Comparison of ENCODE assay signal across 32 mouse cellular contexts in the genomic region with DNA sequence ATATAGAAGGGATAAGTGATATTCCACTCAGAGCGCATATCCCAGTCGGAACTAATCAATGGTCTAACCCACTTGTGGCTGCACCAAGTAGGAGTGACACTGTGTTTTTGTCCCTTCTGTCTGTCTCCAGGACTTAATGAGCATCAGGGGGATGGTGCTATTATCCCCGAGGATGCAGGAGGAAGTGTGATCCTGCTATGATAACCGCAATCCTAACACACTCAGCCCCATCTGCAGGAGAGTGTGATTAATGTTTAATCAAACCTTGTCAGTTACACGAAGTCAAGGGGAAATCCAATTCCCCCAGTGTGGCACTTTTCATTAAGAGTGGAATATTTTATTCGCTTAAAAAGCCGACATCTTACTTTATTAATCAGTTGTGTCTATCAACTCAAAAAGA. TPM values are rescaled to one million over a fixed set of nuclear protein-coding genes. Genes with fewer than 3 reads are reported as not detected.
DNase-seq lines count a peak whose midpoint lies in the region; ATAC-seq and TF ChIP-seq lines count a peak whose summit lies in the region.
"Had no signal": no experiment of that assay in that cellular context is flagged by ENCODE, and none has a peak within 500 bp of the region (broad histone marks: within the 10 kb centered on the region; RNA-seq: fewer than 3 reads in every experiment).

No protein-coding gene starts in this region.

- H3K4me2 ChIP-seq in embryonic facial prominence, embryonic 14.5 days (ENCODE audit: low read depth, low read length): no peak overlapping the region
- H3K4me2 ChIP-seq in hindbrain, embryonic 14.5 days (replicated peaks): no peak overlapping the region
- H3K4me2 ChIP-seq in hindbrain, embryonic 12.5 days (replicated peaks): no peak overlapping the region
- no peak overlapping the region for H3K4me2 ChIP-seq in midbrain, embryonic 14.5 days (ENCODE audit: low read length)
- H3K4me2 ChIP-seq in midbrain, embryonic 13.5 days (replicated peaks): no peak overlapping the region
- H3K4me2 ChIP-seq: embryonic facial prominence, embryonic 15.5 days; forebrain, embryonic 12.5 days; heart, embryonic 13.5 days; hindbrain, embryonic 15.5 days had no signal

- ATAC-seq in embryonic facial prominence, embryonic 14.5 days (ENCODE audit: low read depth): peak; percentile 50; the same call in 1 of the 2 replicates
- ATAC-seq in hindbrain, embryonic 14.5 days (ENCODE audit: low FRiP score): no peak
- ATAC-seq in hindbrain, embryonic 12.5 days (ENCODE audit: low FRiP score): no peak
- no peak for ATAC-seq in midbrain, embryonic 14.5 days (ENCODE audit: low FRiP score, low TSS enrichment)
- ATAC-seq in midbrain, embryonic 13.5 days: no peak
- ATAC-seq: activated CD4-positive, CD25-positive, alpha-beta regulatory T cell, adult 4 months; forebrain, embryonic 16.5 days; inflammation-experienced regulatory T-cells, adult 6 months; intestine, embryonic 16.5 days had no signal

- H3K4me3 ChIP-seq in embryonic facial prominence, embryonic 14.5 days (ENCODE audit: low read depth, low read length): no peak overlapping the region
- H3K4me3 ChIP-seq in embryonic facial prominence, embryonic 10.5 days: no peak overlapping the region
- no peak overlapping the region for H3K4me3 ChIP-seq in hindbrain, embryonic 14.5 days (replicated peaks; ENCODE audit: low read length)
- no peak overlapping the region for H3K4me3 ChIP-seq in hindbrain, embryonic 12.5 days
- no peak overlapping the region for H3K4me3 ChIP-seq in midbrain, embryonic 14.5 days (replicated peaks; ENCODE audit: low read depth, low read length)
- no peak overlapping the region for H3K4me3 ChIP-seq in midbrain, embryonic 13.5 days (replicated peaks)
- H3K4me3 ChIP-seq in thymus, adult 2 months (ENCODE audit: control insufficient read depth, insufficient read depth, low read length): no peak overlapping the region
- H3K4me3 ChIP-seq: embryonic facial prominence, embryonic 15.5 days; forebrain, embryonic 12.5 days; heart, adult 2 months; heart, embryonic 10.5 days; heart, embryonic 13.5 days; hindbrain, embryonic 15.5 days had no signal

- TF ChIP-seq POLR2A in thymus, adult 2 months (IDR thresholded peaks at IDR 0.05; ENCODE audit: control insufficient read depth, extremely low read depth, insufficient read depth, low read length, poor library complexity): no peak

- H3K36me3 ChIP-seq in embryonic facial prominence, embryonic 14.5 days (ENCODE audit: control insufficient read depth, insufficient read depth, low read length): no peaks in the 10 kb centered on the region
- no peaks in the 10 kb centered on the region for H3K36me3 ChIP-seq in embryonic facial prominence, embryonic 10.5 days (replicated peaks)
- H3K36me3 ChIP-seq in hindbrain, embryonic 14.5 days (replicated peaks; ENCODE audit: control insufficient read depth, insufficient read depth): no peaks in the 10 kb centered on the region
- no peaks in the 10 kb centered on the region for H3K36me3 ChIP-seq in hindbrain, embryonic 12.5 days
- no peaks in the 10 kb centered on the region for H3K36me3 ChIP-seq in midbrain, embryonic 14.5 days (ENCODE audit: control insufficient read depth, insufficient read depth, low read length)
- H3K36me3 ChIP-seq in midbrain, embryonic 13.5 days: no peaks in the 10 kb centered on the region
- no peaks in the 10 kb centered on the region for H3K36me3 ChIP-seq in thymus, adult 2 months (ENCODE audit: control insufficient read depth, insufficient read depth, low read length)
- H3K36me3 ChIP-seq: embryonic facial prominence, embryonic 15.5 days; forebrain, embryonic 12.5 days; heart, embryonic 10.5 days; heart, embryonic 13.5 days; hindbrain, embryonic 15.5 days had no signal

- no peak overlapping the region for H3K9ac ChIP-seq in embryonic facial prominence, embryonic 14.5 days (ENCODE audit: low read depth, low read length)
- H3K9ac ChIP-seq in hindbrain, embryonic 14.5 days: no peak overlapping the region
- H3K9ac ChIP-seq in hindbrain, embryonic 12.5 days: no peak overlapping the region
- no peak overlapping the region for H3K9ac ChIP-seq in midbrain, embryonic 14.5 days (replicated peaks; ENCODE audit: low read length)
- H3K9ac ChIP-seq in midbrain, embryonic 13.5 days (replicated peaks): no peak overlapping the region
- H3K9ac ChIP-seq: embryonic facial prominence, embryonic 15.5 days; forebrain, embryonic 12.5 days; heart, embryonic 13.5 days; hindbrain, embryonic 15.5 days had no signal

- H3K4me1 ChIP-seq in embryonic facial prominence, embryonic 14.5 days (ENCODE audit: control insufficient read depth, insufficient read depth, low read length): no peaks in the 10 kb centered on the region
- no peaks in the 10 kb centered on the region for H3K4me1 ChIP-seq in embryonic facial prominence, embryonic 10.5 days
- H3K4me1 ChIP-seq in hindbrain, embryonic 14.5 days (replicated peaks; ENCODE audit: control insufficient read depth, insufficient read depth, low read length): no peaks in the 10 kb centered on the region
- peaks cover 5% of the 10 kb centered on the region; the same call in 1 of the 2 replicates for H3K4me1 ChIP-seq in hindbrain, embryonic 12.5 days
- H3K4me1 ChIP-seq in midbrain, embryonic 14.5 days (ENCODE audit: control insufficient read depth, insufficient read depth, low read length): no peaks in the 10 kb centered on the region
- H3K4me1 ChIP-seq in midbrain, embryonic 13.5 days (replicated peaks): peaks cover 18% of the 10 kb centered on the region
- no peaks in the 10 kb centered on the region for H3K4me1 ChIP-seq in thymus, adult 2 months (replicated peaks; ENCODE audit: control insufficient read depth, insufficient read depth, low read length)
- H3K4me1 ChIP-seq: embryonic facial prominence, embryonic 15.5 days; forebrain, embryonic 12.5 days had no signal

- 66% methylated on average over 7 of the region's 7 CpGs for WGBS in embryonic facial prominence, embryonic 14.5 days
- 78% methylated on average over 7 of the region's 7 CpGs for WGBS in embryonic facial prominence, embryonic 10.5 days
- WGBS in hindbrain, embryonic 14.5 days: 37% methylated on average over 7 of the region's 7 CpGs
- WGBS in hindbrain, embryonic 12.5 days: 53% methylated on average over 7 of the region's 7 CpGs
- WGBS in midbrain, embryonic 14.5 days: 43% methylated on average over 7 of the region's 7 CpGs
- WGBS in midbrain, embryonic 13.5 days: 52% methylated on average over 7 of the region's 7 CpGs
- WGBS in thymus, adult 2 months: 80% methylated on average over 7 of the region's 7 CpGs

- no peaks in the 10 kb centered on the region for H3K9me3 ChIP-seq in embryonic facial prominence, embryonic 14.5 days (ENCODE audit: control insufficient read depth, low read length)
- H3K9me3 ChIP-seq in embryonic facial prominence, embryonic 10.5 days: no peaks in the 10 kb centered on the region
- no peaks in the 10 kb centered on the region for H3K9me3 ChIP-seq in hindbrain, embryonic 14.5 days (ENCODE audit: control insufficient read depth, low read length)
- no peaks in the 10 kb centered on the region for H3K9me3 ChIP-seq in hindbrain, embryonic 12.5 days (replicated peaks)
- H3K9me3 ChIP-seq in midbrain, embryonic 14.5 days (ENCODE audit: control insufficient read depth, low read length): no peaks in the 10 kb centered on the region
- no peaks in the 10 kb centered on the region for H3K9me3 ChIP-seq in midbrain, embryonic 13.5 days
- H3K9me3 ChIP-seq: embryonic facial prominence, embryonic 15.5 days; forebrain, embryonic 12.5 days; heart, embryonic 10.5 days; heart, embryonic 13.5 days; hindbrain, embryonic 15.5 days had no signal

- no peak overlapping the region for H3K27ac ChIP-seq in embryonic facial prominence, embryonic 14.5 days (replicated peaks; ENCODE audit: low read depth, low read length)
- H3K27ac ChIP-seq in embryonic facial prominence, embryonic 10.5 days (replicated peaks): no peak overlapping the region
- no peak overlapping the region for H3K27ac ChIP-seq in hindbrain, embryonic 14.5 days
- no peak overlapping the region for H3K27ac ChIP-seq in hindbrain, embryonic 12.5 days
- 0 out of 2 replicates have a peak overlapping the region, but pooled peaks have one; percentile 14 for H3K27ac ChIP-seq in midbrain, embryonic 14.5 days (replicated peaks; ENCODE audit: low read depth, low read length)
- H3K27ac ChIP-seq in midbrain, embryonic 13.5 days: no peak overlapping the region
- no peak overlapping the region for H3K27ac ChIP-seq in thymus, adult 2 months (ENCODE audit: control insufficient read depth, insufficient read depth, low read length)
- H3K27ac ChIP-seq: embryonic facial prominence, embryonic 15.5 days; forebrain, embryonic 12.5 days; heart, adult 2 months; heart, embryonic 10.5 days; heart, embryonic 13.5 days; hindbrain, embryonic 15.5 days had no signal

- H3K27me3 ChIP-seq in embryonic facial prominence, embryonic 14.5 days (replicated peaks; ENCODE audit: control insufficient read depth, insufficient read depth, low read length): no peaks in the 10 kb centered on the region
- H3K27me3 ChIP-seq in embryonic facial prominence, embryonic 10.5 days (replicated peaks; ENCODE audit: low read depth, poor library complexity, severe bottlenecking): no peaks in the 10 kb centered on the region
- H3K27me3 ChIP-seq in hindbrain, embryonic 14.5 days (ENCODE audit: control insufficient read depth, insufficient read depth, low read length): no peaks in the 10 kb centered on the region
- no peaks in the 10 kb centered on the region for H3K27me3 ChIP-seq in hindbrain, embryonic 12.5 days
- H3K27me3 ChIP-seq in midbrain, embryonic 14.5 days (ENCODE audit: control insufficient read depth, insufficient read depth, low read length): no peaks in the 10 kb centered on the region
- no peaks in the 10 kb centered on the region for H3K27me3 ChIP-seq in midbrain, embryonic 13.5 days
- H3K27me3 ChIP-seq in thymus, adult 2 months (ENCODE audit: control insufficient read depth, insufficient read depth, low read length): no peaks in the 10 kb centered on the region
- H3K27me3 ChIP-seq: embryonic facial prominence, embryonic 15.5 days; forebrain, embryonic 12.5 days; heart, embryonic 13.5 days; hindbrain, embryonic 15.5 days had no signal

- peak; percentile 6 for DNase-seq in embryonic facial prominence, embryonic 14.5 days (ENCODE audit: low spot score)
- no peak for DNase-seq in embryonic facial prominence, embryonic 10.5 days (ENCODE audit: low spot score)
- peak; percentile 26 for DNase-seq in hindbrain, embryonic 14.5 days (ENCODE audit: low spot score)
- DNase-seq in midbrain, embryonic 14.5 days: peak; percentile 65
- peak; percentile 9 for DNase-seq in retina, embryonic 14.5 days (ENCODE audit: low spot score)
- DNase-seq in thymus, adult 2 months: no peak
- DNase-seq: adrenal gland, postnatal 10 days; adrenal gland, postnatal 36 days; cerebellum, adult 11 months; cerebellum, adult 2 months; cerebellum, adult 9-11 months; cerebellum, postnatal 36 days; embryo, embryonic 11 days; gastrocnemius, postnatal 10 days; gastrocnemius, postnatal 36 days; heart, adult 2 months; heart, postnatal 14 days; heart, postnatal 4 days had no signal

- no peak for TF ChIP-seq CTCF in thymus, adult 2 months (IDR thresholded peaks at IDR 0.05; ENCODE audit: borderline replicate concordance, control insufficient read depth, extremely low read depth, insufficient read depth, low read length, poor library complexity)

RNA-seq across cellular contexts. Expression of a gene that starts 16.2 kb away (rescaled TPM):
- polyA plus RNA-seq in embryonic facial prominence, embryonic 14.5 days (2014; fragmentation: Nextera tagmentation; extraction: Ambion mirVana): 2.1 and 3.3 TPM in 2 replicates
- polyA plus RNA-seq in embryonic facial prominence, embryonic 10.5 days (2016; fragmentation: Nextera tagmentation; extraction: Ambion mirVana): not detected in 2 replicates
- not detected in 2 replicates for polyA plus RNA-seq in hindbrain, embryonic 14.5 days (2014; fragmentation: Nextera tagmentation; extraction: Ambion mirVana)
- 0.53 and 0.72 TPM in 2 replicates for polyA plus RNA-seq in hindbrain, embryonic 12.5 days (2016; fragmentation: Nextera tagmentation; extraction: Ambion mirVana)
- not detected in 2 replicates for polyA plus RNA-seq in midbrain, embryonic 14.5 days (2014; fragmentation: Nextera tagmentation; extraction: Ambion mirVana)
- polyA plus RNA-seq in midbrain, embryonic 13.5 days (2015; fragmentation: Nextera tagmentation; extraction: Ambion mirVana): not detected in 2 replicates
- polyA plus RNA-seq in thymus, adult 2 months (2012; rRNA removed): not detected in 2 replicates
- polyA plus RNA-seq: activated CD4-positive, CD25-positive, alpha-beta regulatory T cell, adult 4 months; cerebellum, adult 2 months; cortical plate, adult 2 months; embryonic facial prominence, embryonic 11.5 days; forebrain, embryonic 12.5 days; forebrain, embryonic 16.5 days; heart, embryonic 10.5 days; heart, embryonic 13.5 days; heart, embryonic 16.5 days; hindbrain, embryonic 15.5 days; inflammation-experienced regulatory T-cells, adult 6 months; intestine, embryonic 16.5 days had no signal

RNA-seq across cellular contexts. Expression of a gene that starts 37.8 kb away (rescaled TPM):
- polyA plus RNA-seq in embryonic facial prominence, embryonic 14.5 days (2014; fragmentation: Nextera tagmentation; extraction: Ambion mirVana): 11.0 and 11.9 TPM in 2 replicates
- polyA plus RNA-seq in embryonic facial prominence, embryonic 10.5 days (2016; fragmentation: Nextera tagmentation; extraction: Ambion mirVana): 9.4 and 9.9 TPM in 2 replicates
- 12.5 and 12.7 TPM in 2 replicates for polyA plus RNA-seq in hindbrain, embryonic 14.5 days (2014; fragmentation: Nextera tagmentation; extraction: Ambion mirVana)
- 13.4 and 13.8 TPM in 2 replicates for polyA plus RNA-seq in hindbrain, embryonic 12.5 days (2016; fragmentation: Nextera tagmentation; extraction: Ambion mirVana)
- polyA plus RNA-seq in midbrain, embryonic 14.5 days (2014; fragmentation: Nextera tagmentation; extraction: Ambion mirVana): 11.4 and 12.9 TPM in 2 replicates
- polyA plus RNA-seq in midbrain, embryonic 13.5 days (2015; fragmentation: Nextera tagmentation; extraction: Ambion mirVana): 12.3 and 12.4 TPM in 2 replicates
- 8.4 and 8.8 TPM in 2 replicates for polyA plus RNA-seq in thymus, adult 2 months (2012; rRNA removed)

Comparison
In these comparisons a context has a peak if more than half of its experiments do, and no peak if none do; other contexts are left out.
1. DNase-seq: peak in embryonic facial prominence, embryonic 14.5 days (single experiment), hindbrain, embryonic 14.5 days (single experiment), midbrain, embryonic 14.5 days (single experiment) and retina, embryonic 14.5 days (single experiment); none in embryonic facial prominence, embryonic 10.5 days (single experiment) and thymus, adult 2 months (single experiment).